Mouse (Mus musculus) lung, embryonic 15.5 days (tissue): ENCODE data around the gene A230072I06Rik. TPM values are rescaled to one million over a fixed set of nuclear protein-coding genes. Genes with fewer than 3 reads are reported as not detected.
A peak's percentile ranks its signal among the peaks of the same experiment; 100 is the strongest.

Experiments used
- ATAC-seq: fragments of 200-750 bp; cut with Nextera tagmentation; 2 replicates; pipeline ENCODE4 v1.8.0; 2017; ENCODE audit warnings: moderate number of reproducible peaks, borderline replicate concordance; ENCODE audit not compliant: low FRiP score, low TSS enrichment; ENCODE audit errors: extremely low read depth
- H3K27ac ChIP-seq: fragments of 300-500 bp; sonication (generic); 2 replicates; pipeline ENCODE4 v1.5.1; 2015; ENCODE audit warnings: moderate library complexity, mild to moderate bottlenecking, inconsistent platforms
- H3K27me3 ChIP-seq: fragments of 300-500 bp; sonication (generic); 2 replicates; pipeline ENCODE4 v1.6.1; 2015; ENCODE audit warnings: inconsistent platforms
- H3K36me3 ChIP-seq: fragments of 300-500 bp; sonication (generic); 2 replicates; pipeline ENCODE4 v1.6.1; 2015; ENCODE audit warnings: inconsistent platforms
- H3K4me1 ChIP-seq: fragments of 300-500 bp; sonication (generic); 2 replicates; pipeline ENCODE4 v1.6.1; 2015; ENCODE audit warnings: inconsistent platforms
- H3K4me2 ChIP-seq: fragments of 300-500 bp; sonication (generic); 2 replicates; pipeline ENCODE4 v1.6.1; 2015; ENCODE audit warnings: inconsistent platforms, mild to moderate bottlenecking, moderate library complexity
- H3K4me3 ChIP-seq: fragments of 300-500 bp; sonication (generic); 2 replicates; pipeline ENCODE4 v1.5.1; 2015; ENCODE audit warnings: mild to moderate bottlenecking, inconsistent platforms
- H3K9ac ChIP-seq: fragments of 300-500 bp; sonication (generic); 2 replicates; pipeline ENCODE4 v1.6.1; 2015; ENCODE audit warnings: inconsistent platforms
- H3K9me3 ChIP-seq: fragments of 300-500 bp; sonication (generic); 2 replicates; pipeline ENCODE4 v1.6.1; 2016; ENCODE audit warnings: inconsistent platforms
- WGBS: fragments of 180-500 bp; shearing (Covaris S2); methylation state at CpG from one replicate; pipeline ENCODE4 v1.1.7; 2015; 5-methylcytosine and 5-hydroxymethylcytosine counted together
- polyA plus RNA-seq: library from polyadenylated mRNA; unstranded; fragments of >200 nt; fragmentation: Nextera tagmentation; extraction: Ambion mirVana; gene quantifications from 2 replicates; pipeline ENCODE4 v1.2.1, GENCODE M21; 2015

A230072I06Rik gene
- polyA plus RNA-seq = not detected in 2 replicates

GRCm38 (mm10) chr8:12278663-12279312, at the start of gene A230072I06Rik:
TSS of gene A230072I06Rik (plus strand) at chr8:12278819.
- no peak within 1 kb of the TSS for H3K4me3 ChIP-seq

DNA sequence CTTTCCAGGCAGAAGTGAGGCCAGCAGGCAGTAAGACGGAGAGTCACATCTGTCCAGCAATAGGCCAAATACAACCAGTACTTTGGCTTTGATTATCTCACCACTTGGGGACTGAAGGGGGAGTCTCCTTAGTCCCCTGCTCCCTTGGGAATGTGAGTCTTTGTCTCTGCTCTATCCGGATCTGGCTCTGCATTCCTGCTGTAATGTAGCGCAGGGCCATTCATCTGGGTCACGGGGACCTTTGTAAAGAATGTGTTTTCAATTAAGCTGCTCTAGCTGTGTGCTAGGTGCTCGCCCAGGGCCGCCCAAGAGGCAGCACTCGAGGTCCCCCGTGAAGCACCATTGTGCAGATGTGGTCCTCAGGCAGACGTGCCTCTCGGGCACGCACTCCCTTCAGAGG, 44.6 kb upstream of the A230072I06Rik start:
- WGBS = 47% methylated on average over 11 of the region's 11 CpGs
- H3K36me3 ChIP-seq = no peaks in the 10 kb centered on the region
- no peaks in the 10 kb centered on the region for H3K9me3 ChIP-seq
- no peak overlapping the region for H3K27ac ChIP-seq
- no peak overlapping the region for H3K9ac ChIP-seq
- ATAC-seq = no peak
- no peaks in the 10 kb centered on the region for H3K4me1 ChIP-seq
- no peaks in the 10 kb centered on the region for H3K27me3 ChIP-seq
- H3K4me2 ChIP-seq = no peak overlapping the region
- no peak overlapping the region for H3K4me3 ChIP-seq

More at GRCm38 (mm10) chr8:12278663-12279312, at the start of gene A230072I06Rik:
- 0 out of 2 replicates have a peak, but pooled peaks have one; percentile 28 for ATAC-seq
- Histone ChIP-seq H3K27me3 (no peaks in the 10 kb centered on the region), H3K27ac (peak within 1 kb of the TSS; percentile 45; the same call in 1 of the 2 replicates), H3K9me3 (no peaks in the 10 kb centered on the region), H3K9ac (no peak within 1 kb of the TSS), H3K36me3 (no peaks in the 10 kb centered on the region), H3K4me2 (peak within 1 kb of the TSS; percentile 5; the same call in 1 of the 2 replicates), H3K4me1 (peaks cover 15% of the 10 kb centered on the region)
- 61% methylated on average over 12 of the region's 12 CpGs for WGBS

GRCm38 (mm10) chr8:12238775-12239174, 39.8 kb upstream of the A230072I06Rik start:
- whole genome bisulfite sequencing = 75% methylated on average over 7 of the region's 7 CpGs
- H3K4me2 ChIP-seq = no peak overlapping the region
- H3K4me3 ChIP-seq = no peak overlapping the region
- H3K4me1 ChIP-seq = no peaks in the 10 kb centered on the region
- no peaks in the 10 kb centered on the region for H3K9me3 ChIP-seq
- H3K36me3 ChIP-seq = no peaks in the 10 kb centered on the region
- H3K9ac ChIP-seq = no peak overlapping the region
- no peaks in the 10 kb centered on the region for H3K27me3 ChIP-seq
- no peak for ATAC-seq
- H3K27ac ChIP-seq = no peak overlapping the region

GRCm38 (mm10) chr8:12240143-12240542, 38.5 kb upstream of the A230072I06Rik start:
- H3K27ac ChIP-seq = no peak overlapping the region
- ATAC-seq = no peak
- no peak overlapping the region for H3K4me3 ChIP-seq
- H3K9me3 ChIP-seq = no peaks in the 10 kb centered on the region
- H3K27me3 ChIP-seq = no peaks in the 10 kb centered on the region
- H3K4me1 ChIP-seq = no peaks in the 10 kb centered on the region
- no peak overlapping the region for H3K9ac ChIP-seq
- H3K4me2 ChIP-seq = no peak overlapping the region
- 56% methylated on average over 9 of the region's 9 CpGs for WGBS
- H3K36me3 ChIP-seq = no peaks in the 10 kb centered on the region

DNA sequence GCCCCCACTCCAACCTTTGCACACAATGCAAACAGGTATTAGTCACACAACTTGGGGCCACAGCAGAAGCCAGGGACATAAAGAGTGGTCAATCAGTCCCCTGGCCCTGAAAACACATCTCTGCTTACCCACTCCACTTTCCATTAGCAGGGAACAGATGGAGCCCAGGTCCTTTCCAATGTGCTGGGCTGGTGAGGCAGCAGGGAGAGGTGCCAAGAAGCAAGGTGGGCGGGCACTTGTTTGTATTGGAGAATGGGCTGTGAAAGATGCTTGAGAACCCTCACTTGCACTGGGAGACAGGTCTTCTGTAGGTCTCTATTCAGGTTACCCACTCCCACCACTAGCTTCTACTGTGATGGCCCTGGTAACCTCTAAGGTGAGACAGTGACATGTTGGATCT, 34.9 kb upstream of the A230072I06Rik start:
- no peaks in the 10 kb centered on the region for H3K4me1 ChIP-seq
- H3K9me3 ChIP-seq = no peaks in the 10 kb centered on the region
- no peak overlapping the region for H3K9ac ChIP-seq
- H3K27me3 ChIP-seq = no peaks in the 10 kb centered on the region
- ATAC-seq = no peak
- H3K4me2 ChIP-seq = no peak overlapping the region
- WGBS = 50% methylated on average over 1 of the region's 1 CpGs
- H3K36me3 ChIP-seq = no peaks in the 10 kb centered on the region
- no peak overlapping the region for H3K27ac ChIP-seq
- H3K4me3 ChIP-seq = no peak overlapping the region

DNA sequence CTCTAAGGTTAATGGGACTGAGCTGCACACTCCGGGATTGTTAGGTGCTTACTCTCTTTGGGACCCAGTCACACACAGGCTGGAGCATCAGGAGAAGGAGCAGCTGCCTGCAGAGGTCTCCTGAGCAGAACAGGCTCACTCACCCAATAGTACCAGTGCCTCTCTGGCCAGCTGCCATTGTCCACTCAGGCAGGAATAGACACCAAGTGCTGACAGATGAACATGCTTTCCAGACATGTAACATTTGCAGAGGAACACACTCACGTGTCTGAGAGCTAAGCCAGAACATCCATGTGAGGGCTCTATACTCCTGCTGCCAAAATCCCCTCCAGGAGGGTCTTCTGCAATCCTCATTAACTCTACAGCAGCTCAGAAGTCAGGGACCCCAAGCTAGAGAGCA, 18.7 kb upstream of the A230072I06Rik start:
- no peak for ATAC-seq
- Histone ChIP-seq H3K27ac (no peak overlapping the region), H3K4me3 (no peak overlapping the region), H3K9me3 (no peaks in the 10 kb centered on the region), H3K27me3 (no peaks in the 10 kb centered on the region), H3K4me2 (no peak overlapping the region), H3K4me1 (no peaks in the 10 kb centered on the region), H3K36me3 (no peaks in the 10 kb centered on the region), H3K9ac (no peak overlapping the region)
- 47% methylated on average over 2 of the region's 2 CpGs for WGBS

- H3K4me1 ChIP-seq = no peaks in the 10 kb centered on the region
- WGBS = 48% methylated on average over 6 of the region's 6 CpGs
- no peak for ATAC-seq
Observed at GRCm38 (mm10) chr8:12260476-12261029, 18.1 kb upstream of the A230072I06Rik start.

DNA sequence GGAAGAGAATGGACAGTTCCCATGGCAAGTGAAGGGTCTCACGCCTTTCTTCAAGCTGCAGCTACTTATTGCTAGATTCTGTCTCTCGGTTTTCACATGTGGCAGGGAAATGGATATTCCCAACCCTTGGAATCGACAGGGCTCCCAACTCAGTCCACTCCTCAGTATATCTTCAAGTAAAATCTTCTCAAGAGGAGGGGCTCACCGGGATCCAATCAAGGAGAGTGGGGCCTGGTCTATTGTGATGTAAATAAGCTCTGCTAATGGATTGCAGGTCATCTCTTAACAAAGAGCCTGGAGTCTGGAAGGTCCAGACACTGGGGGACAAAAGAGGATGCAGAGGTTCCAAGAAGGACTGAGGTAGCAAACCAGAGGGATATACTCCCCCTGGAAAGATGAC, 17.1 kb upstream of the A230072I06Rik start:
- H3K36me3 ChIP-seq = no peaks in the 10 kb centered on the region
- no peaks in the 10 kb centered on the region for H3K27me3 ChIP-seq
- H3K9me3 ChIP-seq = no peaks in the 10 kb centered on the region
- 62% methylated on average over 4 of the region's 4 CpGs for WGBS
- H3K4me1 ChIP-seq = no peaks in the 10 kb centered on the region
- H3K27ac ChIP-seq = no peak overlapping the region
- H3K4me3 ChIP-seq = no peak overlapping the region
- no peak for ATAC-seq
- H3K9ac ChIP-seq = no peak overlapping the region
- H3K4me2 ChIP-seq = no peak overlapping the region

More at GRCm38 (mm10) chr8:12260476-12261029, 18.1 kb upstream of the A230072I06Rik start:
- no peaks in the 10 kb centered on the region for H3K27me3 ChIP-seq
- H3K4me3 ChIP-seq = no peak overlapping the region
- no peak overlapping the region for H3K27ac ChIP-seq
- H3K9me3 ChIP-seq = no peaks in the 10 kb centered on the region
- H3K36me3 ChIP-seq = no peaks in the 10 kb centered on the region
- H3K4me2 ChIP-seq = no peak overlapping the region
- H3K9ac ChIP-seq = no peak overlapping the region

GRCm38 (mm10) chr8:12264996-12265395, 13.6 kb upstream of the A230072I06Rik start:
- no peak overlapping the region for H3K27ac ChIP-seq
- H3K4me3 ChIP-seq = no peak overlapping the region
- H3K9me3 ChIP-seq = no peaks in the 10 kb centered on the region
- no peak overlapping the region for H3K4me2 ChIP-seq
- H3K9ac ChIP-seq = no peak overlapping the region
- 89% methylated on average over 8 of the region's 8 CpGs for WGBS
- no peaks in the 10 kb centered on the region for H3K4me1 ChIP-seq
- no peaks in the 10 kb centered on the region for H3K36me3 ChIP-seq
- ATAC-seq = no peak
- H3K27me3 ChIP-seq = no peaks in the 10 kb centered on the region

- no peaks in the 10 kb centered on the region for H3K4me1 ChIP-seq
- no peaks in the 10 kb centered on the region for H3K9me3 ChIP-seq
- no peak overlapping the region for H3K4me3 ChIP-seq
- WGBS = 61% methylated on average over 5 of the region's 5 CpGs
- H3K4me2 ChIP-seq = no peak overlapping the region
- no peak for ATAC-seq
- H3K27ac ChIP-seq = no peak overlapping the region
- no peaks in the 10 kb centered on the region for H3K36me3 ChIP-seq
- no peaks in the 10 kb centered on the region for H3K27me3 ChIP-seq
- no peak overlapping the region for H3K9ac ChIP-seq
Observed at GRCm38 (mm10) chr8:12267863-12268262, 10.8 kb upstream of the A230072I06Rik start.

DNA sequence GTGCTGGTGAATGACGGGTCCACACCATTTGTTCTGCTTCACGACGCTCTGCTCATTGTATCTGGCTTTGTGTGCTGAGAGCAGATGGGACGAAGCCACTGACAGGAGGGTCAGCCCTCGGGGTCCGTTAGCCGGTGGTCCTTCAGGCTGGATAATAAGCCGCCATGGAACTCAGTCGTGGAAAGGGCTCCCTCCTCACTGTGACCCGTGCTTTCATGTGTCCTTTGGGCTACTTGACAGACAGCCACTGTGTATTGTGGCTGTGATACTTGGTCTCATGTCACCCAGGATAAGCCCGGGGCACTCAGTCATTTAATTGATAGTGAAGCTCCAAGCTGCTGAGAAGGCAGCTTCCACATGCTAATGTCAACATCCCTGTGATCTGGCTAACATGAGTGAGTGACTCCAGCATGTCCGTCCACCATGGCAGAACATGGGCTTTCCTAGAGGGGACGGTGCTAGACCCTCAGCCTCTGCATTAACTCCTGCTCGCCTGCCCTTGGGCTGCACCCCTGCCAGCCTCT, 10.3 kb upstream of the A230072I06Rik start:
- WGBS = 59% methylated on average over 14 of the region's 14 CpGs
- ATAC-seq = no peak
- H3K9me3 ChIP-seq = no peaks in the 10 kb centered on the region

GRCm38 (mm10) chr8:12279482-12280192, 1.0 kb downstream of the A230072I06Rik start:
- H3K27me3 ChIP-seq = no peaks in the 10 kb centered on the region
- H3K4me3 ChIP-seq = no peak overlapping the region
- 0 out of 2 replicates have a peak, but pooled peaks have one; percentile 23 for ATAC-seq
- no peaks in the 10 kb centered on the region for H3K9me3 ChIP-seq
- H3K36me3 ChIP-seq = no peaks in the 10 kb centered on the region
- H3K9ac ChIP-seq = no peak overlapping the region
- 45% methylated on average over 13 of the region's 13 CpGs for WGBS
- H3K4me2 ChIP-seq = peak overlapping the region; percentile 5; the same call in 1 of the 2 replicates
- peak overlapping the region; percentile 45; the same call in 1 of the 2 replicates for H3K27ac ChIP-seq
- peaks cover 15% of the 10 kb centered on the region for H3K4me1 ChIP-seq

More for the DNA sequence above, 10.3 kb upstream of the A230072I06Rik start:
- Histone ChIP-seq H3K27ac (no peak overlapping the region), H3K27me3 (no peaks in the 10 kb centered on the region), H3K9ac (no peak overlapping the region), H3K4me1 (no peaks in the 10 kb centered on the region), H3K4me2 (no peak overlapping the region), H3K36me3 (no peaks in the 10 kb centered on the region), H3K4me3 (no peak overlapping the region)
